Mouse (Mus musculus): ENCODE results near the gene Hip1r. TPM values are rescaled to one million over a fixed set of nuclear protein-coding genes. Genes with fewer than 3 reads are reported as not detected.
A peak's percentile ranks its signal among the peaks of the same experiment; 100 is the strongest.

Gene Hip1r
- total RNA-seq, 2 experiments from 2014 or later: 68.3 to 74.2 TPM

DNA sequence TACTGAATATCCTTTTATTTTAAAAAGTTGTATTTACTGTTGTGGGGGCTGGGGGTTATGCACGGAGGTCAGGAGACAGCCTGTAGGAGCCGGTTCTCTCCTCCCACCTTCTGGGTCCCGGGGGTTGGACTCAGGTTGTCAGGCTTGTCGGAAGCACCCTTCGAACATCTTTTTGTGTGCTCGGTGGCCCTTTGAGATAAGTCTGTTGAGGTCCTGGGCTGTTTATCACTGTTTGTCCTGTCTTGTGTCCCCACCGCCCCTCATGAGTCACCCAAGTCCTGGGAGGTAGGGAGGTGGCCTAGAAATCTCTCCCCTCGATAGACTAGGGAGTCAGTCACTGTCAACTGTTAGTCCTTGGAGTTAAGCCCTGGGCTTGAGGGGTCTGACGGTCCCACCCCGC lies 24.9 kb downstream of the Hip1r start:
- intact Hi-C loops (cut with DNase I): loop anchor here (5.0 kb wide), 1 partner anchor 171 kb away; no protein-coding TSS in a partner anchor
- no peak for DNase-seq (ENCODE audit: extremely low spot score in 1 of 2, low spot score in 2 of 2)
- Histone ChIP-seq H3K4me3 (no peak overlapping the region), H3K27ac (peak overlapping the region; percentile 64; the same call in 1 of the 2 replicates)
- TF ChIP-seq CTCF (IDR thresholded peaks at IDR 0.05): no peak

GRCm38 (mm10) chr5:124000824-124001223 lies 27.4 kb downstream of the Hip1r start:
- intact Hi-C loops (cut with DNase I): loop anchor here (1.0 to 10.0 kb wide), 2 partner anchors 84 to 284 kb away; no protein-coding TSS in a partner anchor
- H3K27ac ChIP-seq: no peak overlapping the region

DNA sequence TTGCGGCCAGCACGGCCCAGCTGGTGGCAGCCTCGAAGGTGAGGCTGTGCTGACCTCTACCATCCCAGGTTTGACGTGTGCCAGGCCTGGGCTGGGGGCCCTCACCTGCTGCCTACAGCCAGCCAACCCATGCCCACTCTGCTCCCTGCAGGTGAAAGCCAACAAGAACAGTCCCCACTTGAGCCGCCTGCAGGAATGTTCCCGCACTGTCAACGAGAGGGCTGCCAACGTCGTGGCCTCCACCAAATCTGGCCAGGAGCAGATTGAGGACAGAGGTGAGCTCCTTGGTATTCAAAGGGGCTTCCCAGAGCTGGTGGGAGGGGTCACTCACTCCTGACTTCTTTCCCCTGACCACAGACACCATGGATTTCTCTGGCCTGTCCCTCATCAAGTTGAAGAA lies 27.8 kb downstream of the Hip1r start:
- DNase-seq (ENCODE audit: extremely low spot score in 1 of 2, low spot score in 2 of 2): no peak
- Histone ChIP-seq H3K27ac (peak overlapping the region; percentile 51; the same call in 1 of the 2 replicates), H3K4me3 (no peak overlapping the region)
- TF ChIP-seq CTCF (IDR thresholded peaks at IDR 0.05): no peak
- intact Hi-C loops (cut with DNase I): loop anchor here (10.0 kb wide), 1 partner anchor 284 kb away; no protein-coding TSS in a partner anchor

More at GRCm38 (mm10) chr5:124000824-124001223, 27.4 kb downstream of the Hip1r start:
- H3K4me3 ChIP-seq: no peak overlapping the region
- peak; percentile 94 for TF ChIP-seq CTCF (IDR thresholded peaks at IDR 0.05)
- DNase-seq (ENCODE audit: extremely low spot score in 1 of 2, low spot score in 2 of 2): peak; percentile 85 to 93

DNA sequence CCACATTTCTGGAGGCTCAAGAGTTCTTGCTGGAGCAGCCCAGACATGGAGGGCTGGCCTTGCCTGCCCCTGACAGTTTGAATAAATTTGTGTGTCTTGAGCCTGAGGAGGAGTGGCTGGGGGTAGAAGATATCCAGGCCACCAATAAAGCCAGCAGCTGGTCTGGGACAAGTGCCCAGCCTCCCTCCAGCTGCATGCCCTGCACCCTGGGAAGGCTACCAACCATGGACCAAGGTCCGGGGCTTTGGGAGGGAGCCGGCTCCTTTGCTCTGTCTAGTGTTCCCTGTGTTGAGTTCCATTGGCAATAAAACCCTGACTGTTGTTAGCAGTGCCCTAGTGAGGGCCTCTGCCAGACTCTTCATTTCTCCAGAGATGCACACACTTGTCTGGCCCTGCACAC lies 29.4 kb downstream of the Hip1r start:
- Histone ChIP-seq H3K4me3 (no peak overlapping the region), H3K27ac (peak overlapping the region; percentile 29)
- peak in 1 of 2 experiments; percentile 56 for DNase-seq (ENCODE audit: extremely low spot score in 1 of 2, low spot score in 2 of 2)
- intact Hi-C loops (cut with DNase I): loop anchor here (10.0 kb wide), 1 partner anchor 282 kb away; no protein-coding TSS in a partner anchor
- TF ChIP-seq CTCF (IDR thresholded peaks at IDR 0.05): no peak

- peak overlapping the region; percentile 29; the same call in 1 of the 2 replicates for H3K27ac ChIP-seq
- no peak overlapping the region for H3K4me3 ChIP-seq
- no peak for TF ChIP-seq CTCF (IDR thresholded peaks at IDR 0.05)
- intact Hi-C loops (cut with DNase I): loop anchor here (10.0 kb wide), 1 partner anchor 281 kb away; no protein-coding TSS in a partner anchor
- DNase-seq (ENCODE audit: extremely low spot score in 1 of 2, low spot score in 2 of 2): no peak
Measured at GRCm38 (mm10) chr5:124003375-124003774, 29.9 kb downstream of the Hip1r start.

DNA sequence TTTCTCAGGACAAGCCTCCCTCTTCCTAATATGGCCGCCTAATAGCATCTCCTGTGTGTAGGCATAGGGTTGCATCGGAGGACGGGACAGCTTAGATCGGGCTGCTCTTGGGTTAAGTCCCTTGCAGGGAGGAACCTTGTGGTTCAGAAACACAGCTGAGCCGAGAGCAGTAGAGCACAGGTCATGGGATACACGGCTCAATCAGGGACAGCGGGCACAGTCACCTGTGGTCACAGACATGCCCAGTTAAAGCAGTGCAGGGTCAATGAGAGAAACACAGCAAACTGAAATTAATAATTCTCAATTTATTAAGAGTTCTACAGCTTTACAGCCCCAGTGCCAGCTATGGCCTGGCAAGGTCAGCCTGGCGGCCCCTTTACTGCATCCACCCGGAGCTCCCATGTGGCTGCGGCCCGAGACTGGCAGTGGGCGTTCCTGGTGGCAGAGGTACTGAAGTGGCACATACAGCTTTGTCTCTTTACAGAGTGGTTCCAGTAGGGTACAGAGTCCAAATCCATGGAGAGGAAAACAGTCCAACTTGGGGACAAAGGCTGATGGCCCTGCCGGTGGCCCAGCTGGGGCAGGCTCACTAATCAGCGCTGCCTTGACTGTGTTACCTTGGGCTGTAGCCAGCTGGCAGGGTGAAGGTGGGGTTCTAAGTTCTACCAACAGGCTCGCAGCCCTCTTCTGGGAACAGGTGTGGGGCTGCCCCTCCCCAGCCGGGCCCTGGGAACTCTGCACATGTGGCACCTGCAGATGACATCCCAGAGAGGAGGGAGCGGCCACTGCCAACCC lies 31.1 kb downstream of the Hip1r start:
- Histone ChIP-seq H3K27ac (peak overlapping the region; percentile 53), H3K4me3 (no peak overlapping the region)
- intact Hi-C loops (cut with DNase I): loop anchor here (10.0 kb wide), 1 partner anchor 280 kb away; no protein-coding TSS in a partner anchor
- no peak for DNase-seq (ENCODE audit: extremely low spot score in 1 of 2, low spot score in 2 of 2)
- TF ChIP-seq CTCF (IDR thresholded peaks at IDR 0.05): no peak

GRCm38 (mm10) chr5:124005151-124005500 lies 31.7 kb downstream of the Hip1r start:
- intact Hi-C loops (cut with DNase I): loop anchor here (10.0 kb wide), 1 partner anchor 280 kb away; no protein-coding TSS in a partner anchor
- Histone ChIP-seq H3K27ac (peak overlapping the region; percentile 53), H3K4me3 (no peak overlapping the region)
- no peak for DNase-seq (ENCODE audit: extremely low spot score in 1 of 2, low spot score in 2 of 2)
- TF ChIP-seq CTCF (IDR thresholded peaks at IDR 0.05): no peak

- DNase-seq (ENCODE audit: extremely low spot score in 1 of 2, low spot score in 2 of 2): no peak
- TF ChIP-seq CTCF (IDR thresholded peaks at IDR 0.05): no peak
- intact Hi-C loops (cut with DNase I): loop anchor here (10.0 kb wide), 1 partner anchor 279 kb away; no protein-coding TSS in a partner anchor
- Histone ChIP-seq H3K4me3 (no peak overlapping the region), H3K27ac (no peak overlapping the region)
Measured at GRCm38 (mm10) chr5:124005591-124005990, 32.2 kb downstream of the Hip1r start.

GRCm38 (mm10) chr5:124006082-124006873 lies 32.9 kb downstream of the Hip1r start:
- no peak for TF ChIP-seq CTCF (IDR thresholded peaks at IDR 0.05)
- no peak for DNase-seq (ENCODE audit: extremely low spot score in 1 of 2, low spot score in 2 of 2)
- intact Hi-C loops (cut with DNase I): loop anchor here (2.0 to 10.0 kb wide), 2 partner anchors 25 to 279 kb away; no protein-coding TSS in a partner anchor
- Histone ChIP-seq H3K4me3 (no peak overlapping the region), H3K27ac (peak overlapping the region; percentile 50; the same call in 1 of the 2 replicates)

DNA sequence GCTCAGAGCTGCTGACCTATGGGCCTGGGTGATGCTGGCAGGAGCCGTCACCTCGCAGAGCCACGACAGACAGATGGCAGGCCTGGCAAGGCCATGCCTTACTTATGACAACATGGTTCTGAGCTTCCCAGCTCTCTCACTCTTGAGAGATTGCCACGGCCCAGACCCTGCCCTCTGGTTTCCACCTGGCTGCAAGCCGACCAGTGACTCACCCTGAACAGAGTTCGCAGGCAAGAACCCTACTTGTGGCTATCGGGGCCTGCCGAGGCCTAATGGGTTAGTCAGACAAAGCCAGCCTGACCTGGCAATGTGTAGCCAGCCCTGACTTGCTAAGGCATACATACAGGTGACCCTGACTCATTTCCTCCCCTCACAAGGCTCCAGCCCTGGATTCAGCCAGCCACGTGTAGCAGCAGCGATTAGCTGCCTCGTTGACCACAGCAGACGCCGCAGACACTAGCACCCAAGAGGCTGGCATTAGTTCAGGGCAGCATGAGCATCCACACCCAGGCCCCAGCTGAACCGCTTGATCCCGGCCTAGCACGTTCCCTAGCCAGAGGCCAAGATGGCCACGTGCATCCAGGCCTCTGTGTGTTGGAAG lies 33.6 kb downstream of the Hip1r start:
- no peak for TF ChIP-seq CTCF (IDR thresholded peaks at IDR 0.05)
- intact Hi-C loops (cut with DNase I): loop anchor here (2.0 to 10.0 kb wide), 2 partner anchors 24 to 278 kb away; no protein-coding TSS in a partner anchor
- peak overlapping the region; percentile 28; the same call in 1 of the 2 replicates for H3K27ac ChIP-seq
- no peak overlapping the region for H3K4me3 ChIP-seq
- no peak for DNase-seq (ENCODE audit: extremely low spot score in 1 of 2, low spot score in 2 of 2)

DNA sequence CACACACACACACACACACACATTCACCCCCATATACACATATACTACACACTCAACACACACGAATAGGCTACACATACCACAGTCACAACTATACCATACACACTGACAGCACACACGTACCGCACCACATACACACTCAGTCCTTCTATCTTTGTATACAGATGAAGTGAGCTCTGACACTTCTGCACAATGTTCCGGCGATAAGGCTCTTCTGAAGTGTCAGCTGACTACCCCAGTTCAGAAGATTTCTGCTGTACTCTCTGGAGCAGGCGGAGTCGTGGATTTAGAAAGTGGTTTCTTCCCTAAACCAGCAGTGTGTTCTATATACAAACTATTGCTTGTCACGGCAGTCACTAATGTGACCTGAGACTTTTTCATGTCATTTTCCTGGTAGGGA lies 36.6 kb downstream of the Hip1r start:
- peak overlapping the region; percentile 51 for H3K27ac ChIP-seq
- intact Hi-C loops (cut with DNase I): no loop called here
- no peak for TF ChIP-seq CTCF (IDR thresholded peaks at IDR 0.05)

More for the DNA sequence above, 36.6 kb downstream of the Hip1r start:
- no peak for DNase-seq (ENCODE audit: extremely low spot score in 1 of 2, low spot score in 2 of 2)
- H3K4me3 ChIP-seq: no peak overlapping the region

All from left cerebral cortex, adult 2 months (tissue).